Mouse (Mus musculus): ENCODE results near the gene Yap1.

Gene Yap1

DNA sequence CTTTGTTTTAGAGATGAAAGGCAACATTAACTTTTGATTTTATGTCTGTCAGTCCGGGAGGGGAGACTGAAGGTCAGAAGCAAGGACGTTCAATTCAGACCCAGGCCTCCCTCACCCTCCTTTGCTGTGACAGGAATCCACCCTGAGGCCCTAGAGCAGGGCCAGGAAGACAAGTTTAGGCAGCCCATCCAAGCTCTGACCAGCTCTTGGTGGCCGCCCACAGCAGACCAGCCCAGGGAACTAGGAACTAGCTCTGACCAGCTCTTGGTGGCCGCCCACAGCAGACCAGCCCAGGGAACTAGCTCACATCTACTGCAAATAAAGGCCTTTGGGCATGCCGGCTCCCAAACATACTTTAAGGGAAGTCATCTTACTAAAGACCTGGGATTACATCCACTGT, 26.8 kb downstream of the Yap1 start:
- no peak for DNase-seq (ENCODE audit: low read depth, low spot score)

DNA sequence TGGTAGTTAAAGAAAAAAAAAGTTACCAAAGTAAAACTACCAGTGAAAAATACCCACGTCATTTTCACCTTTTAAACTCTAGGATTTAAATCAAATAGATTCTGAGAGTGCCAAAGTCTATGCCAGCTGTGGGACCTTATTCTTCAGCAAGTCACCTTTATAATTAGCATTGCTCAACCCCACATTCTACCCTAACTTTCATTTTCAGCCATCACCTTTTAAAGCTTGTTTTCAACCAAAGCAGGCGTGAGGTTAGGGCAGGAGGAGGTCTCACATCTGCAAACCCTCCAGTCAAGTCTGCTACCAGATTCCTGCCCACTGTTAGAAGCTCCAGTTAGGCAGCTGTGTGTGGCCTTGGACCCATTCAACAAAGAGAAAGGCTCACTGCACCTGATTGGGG, 32.4 kb downstream of the Yap1 start:
- DNase-seq (ENCODE audit: low read depth, low spot score): no peak

DNA sequence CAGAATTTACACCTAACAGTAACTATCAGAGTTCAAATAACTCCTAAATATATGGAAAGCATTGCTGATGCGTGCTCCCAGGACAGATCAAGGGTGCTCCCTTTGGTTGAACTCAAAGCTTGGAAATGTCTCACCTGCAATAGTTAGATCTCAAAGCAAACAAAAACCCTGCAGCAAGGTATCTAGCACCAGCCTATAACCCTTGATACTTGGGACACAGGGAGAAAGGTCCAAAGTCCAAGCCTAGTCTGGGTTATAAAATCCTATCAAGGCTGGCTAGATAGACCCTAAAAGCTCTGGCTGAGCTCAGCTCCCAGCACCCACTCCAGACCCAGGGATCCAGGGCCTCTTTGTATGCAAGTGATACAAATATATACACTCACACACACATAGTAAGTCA, 36.4 kb downstream of the Yap1 start:
- DNase-seq (ENCODE audit: low read depth, low spot score): no peak

DNA sequence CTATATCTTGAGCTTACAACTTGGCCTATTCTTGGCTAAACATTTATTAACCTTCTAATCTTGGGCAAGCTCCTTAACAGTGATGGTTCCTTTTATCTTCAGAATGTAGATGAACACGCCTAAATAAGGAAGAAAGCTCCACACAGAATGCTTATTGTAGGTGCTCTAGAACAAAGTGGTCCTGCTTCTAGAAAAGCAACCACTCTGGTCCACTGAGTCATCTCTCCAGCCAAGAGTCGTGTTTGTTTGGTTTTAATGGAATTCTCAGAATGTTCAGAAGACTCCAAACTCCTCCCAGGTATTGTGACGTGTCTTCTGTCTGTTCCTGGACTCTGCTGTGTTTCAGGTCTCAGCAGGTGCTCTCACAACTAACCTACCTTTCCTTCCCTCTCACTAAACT, 38.8 kb downstream of the Yap1 start:
- no peak for DNase-seq (ENCODE audit: low read depth, low spot score)

DNA sequence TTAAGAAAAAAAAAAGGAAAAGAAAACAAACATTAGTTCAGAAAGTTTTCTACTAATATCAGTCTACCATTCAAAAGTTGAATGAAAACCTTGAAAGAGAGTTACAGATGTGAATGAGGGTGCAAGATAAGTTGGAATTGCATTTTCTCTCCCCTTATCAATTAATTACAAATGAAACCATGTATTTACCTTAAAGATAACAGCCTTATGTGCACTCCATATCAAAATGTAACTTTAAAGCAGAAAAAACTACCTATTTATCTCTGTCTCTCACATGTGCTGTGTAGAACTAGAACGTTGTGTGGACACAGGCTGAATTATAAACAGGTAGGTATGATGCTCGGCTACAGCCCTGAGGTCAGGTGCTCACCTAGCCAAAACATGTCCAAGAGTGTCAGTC, 40.5 kb downstream of the Yap1 start:
- no peak for DNase-seq (ENCODE audit: low read depth, low spot score)

DNA sequence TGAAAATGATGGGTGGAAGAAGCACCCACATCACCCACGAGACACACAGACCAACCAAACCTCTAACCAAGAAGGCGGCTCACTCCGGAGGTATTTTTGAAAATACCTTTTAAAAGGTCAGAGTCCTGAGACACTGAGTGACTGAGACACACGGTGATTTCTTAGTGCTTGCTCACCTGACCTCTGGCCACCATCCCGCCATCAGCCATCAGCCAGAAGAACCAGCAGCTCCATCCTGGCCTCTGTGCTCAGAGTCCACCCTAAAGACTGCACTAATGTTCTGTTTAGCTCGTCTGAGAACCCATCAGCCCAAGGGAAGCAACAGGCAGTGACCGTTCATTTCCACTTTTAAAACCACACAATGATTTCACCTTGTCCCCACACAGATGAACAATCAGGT, 41.5 kb downstream of the Yap1 start:
- no peak for DNase-seq (ENCODE audit: low read depth, low spot score)

DNA sequence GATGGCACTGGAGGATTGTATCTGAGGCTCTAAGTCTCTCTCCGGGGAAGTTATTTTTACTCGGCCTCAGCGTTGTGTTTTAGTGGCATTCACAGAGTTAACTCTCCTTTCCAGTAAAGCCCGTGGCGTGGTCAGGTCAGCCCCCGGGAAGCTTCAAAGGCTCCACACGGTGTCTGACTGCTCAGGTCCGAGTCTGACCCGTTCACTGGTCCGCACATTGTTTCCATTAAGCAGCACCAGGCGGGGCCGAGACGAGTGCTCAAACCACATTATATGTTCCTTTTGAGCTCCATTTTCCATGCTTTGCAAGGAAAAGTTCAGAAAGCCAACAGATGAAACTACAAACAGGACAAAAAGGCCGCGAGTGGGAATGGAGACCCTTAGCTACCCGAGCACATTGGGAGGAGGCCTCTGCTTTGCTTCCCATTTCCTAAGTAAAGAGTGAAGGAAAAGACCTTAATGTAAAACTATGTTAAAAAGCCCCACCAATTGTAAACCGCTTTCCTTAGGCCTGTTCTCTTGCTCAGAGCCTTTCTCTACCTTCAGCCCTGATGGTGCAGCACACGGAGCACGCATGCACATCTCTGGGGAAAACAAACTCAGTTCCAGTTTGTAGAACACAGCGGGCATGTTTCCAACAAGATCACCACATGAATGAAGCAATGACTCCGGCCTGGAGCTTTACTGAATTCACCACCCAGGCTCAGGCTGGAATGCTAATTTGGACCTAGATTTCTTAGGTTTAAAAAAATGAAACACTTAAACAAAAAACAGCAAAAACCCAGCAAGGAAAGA, 42.8 kb downstream of the Yap1 start:
- no peak for DNase-seq (ENCODE audit: low read depth, low spot score)

DNA sequence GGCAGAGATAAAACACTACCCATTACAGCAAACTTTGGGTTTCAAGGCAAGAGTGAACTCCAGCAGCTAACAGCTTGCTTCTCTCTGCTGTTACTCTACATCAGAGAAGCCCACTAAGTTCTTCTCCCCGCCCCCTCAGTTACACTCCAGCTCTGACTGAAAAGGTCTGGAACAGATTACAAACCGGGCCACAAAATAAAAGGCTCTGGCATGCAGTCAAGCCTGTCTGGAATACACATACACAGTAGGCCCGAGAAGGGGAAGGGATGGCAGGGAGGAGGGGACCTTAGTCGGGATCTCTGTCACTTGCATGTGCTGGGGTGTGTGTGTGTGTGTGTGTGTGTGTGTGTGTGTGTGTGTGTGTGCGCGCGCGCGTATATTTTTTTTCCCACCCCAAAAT, 44.0 kb downstream of the Yap1 start:
- no peak for DNase-seq (ENCODE audit: low read depth, low spot score)

DNA sequence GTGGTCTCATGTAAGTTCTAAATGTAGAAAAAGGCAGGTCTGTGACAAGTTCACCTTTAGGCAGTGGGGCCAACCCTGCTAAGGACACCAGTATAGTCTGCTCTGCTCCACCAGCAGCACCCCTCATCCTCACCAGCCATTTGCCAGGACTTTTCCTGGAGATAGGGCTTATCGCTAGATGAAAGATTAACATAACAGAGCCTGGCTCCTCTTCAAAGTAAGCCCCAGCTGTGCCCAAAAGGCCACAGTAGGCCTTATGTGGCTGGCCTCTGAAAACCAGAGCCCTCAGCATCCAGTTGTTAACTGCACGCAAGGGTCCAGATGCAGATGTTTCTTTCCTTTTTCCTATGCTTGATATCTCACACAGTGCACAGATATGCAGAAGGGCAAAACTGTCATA, 45.1 kb downstream of the Yap1 start:
- no peak for DNase-seq (ENCODE audit: low read depth, low spot score)

DNA sequence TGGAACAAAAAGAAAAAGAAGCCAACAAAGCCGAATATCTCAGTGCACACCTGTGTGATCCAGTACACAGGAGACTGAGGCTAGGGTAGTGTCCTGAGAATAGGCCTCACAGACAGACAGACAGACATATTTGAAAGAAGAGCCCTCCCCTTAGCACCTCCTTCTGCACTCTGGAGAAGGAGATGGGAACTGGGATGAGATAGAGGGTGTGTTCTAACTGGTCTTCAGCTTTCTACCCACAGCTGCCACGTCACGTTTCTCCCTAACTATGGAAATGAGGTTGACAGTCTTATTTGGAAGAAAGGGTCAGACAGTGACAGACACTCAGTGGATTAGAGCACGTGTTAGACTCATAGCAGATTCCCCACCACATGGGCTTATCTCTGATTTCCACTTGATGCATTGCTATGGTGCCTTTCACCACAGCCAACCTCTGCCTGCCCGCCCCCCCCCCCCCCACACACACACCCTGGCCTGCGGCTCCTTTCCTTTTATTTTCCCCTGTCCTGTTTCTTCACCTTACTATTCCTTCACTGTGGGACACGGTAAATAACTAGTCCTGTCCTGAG, 46.3 kb downstream of the Yap1 start:
- no peak for DNase-seq (ENCODE audit: low read depth, low spot score)

- DNase-seq (ENCODE audit: low read depth, low spot score): no peak
Observed at GRCm38 (mm10) chr9:7957407-7957806, 47.0 kb downstream of the Yap1 start.

DNA sequence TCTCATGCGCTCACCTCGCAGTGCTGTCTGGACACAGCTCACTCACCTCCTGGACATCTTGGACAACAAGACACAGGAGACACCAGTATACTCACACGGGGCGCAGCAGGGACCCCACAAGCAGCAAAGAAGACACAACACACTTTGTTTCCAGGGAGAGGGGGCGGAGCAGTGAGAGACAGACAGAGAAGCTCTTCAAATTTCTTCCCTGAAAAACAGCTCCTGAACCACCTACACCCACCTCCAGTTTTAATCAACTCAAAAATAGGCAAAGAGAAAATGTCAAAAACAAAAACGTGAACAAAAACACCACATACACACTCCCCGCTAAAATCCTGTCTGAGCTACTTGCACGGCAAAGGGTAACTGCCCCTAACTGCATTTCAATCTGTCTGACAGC, 48.0 kb downstream of the Yap1 start:
- no peak for DNase-seq (ENCODE audit: low read depth, low spot score)

DNA sequence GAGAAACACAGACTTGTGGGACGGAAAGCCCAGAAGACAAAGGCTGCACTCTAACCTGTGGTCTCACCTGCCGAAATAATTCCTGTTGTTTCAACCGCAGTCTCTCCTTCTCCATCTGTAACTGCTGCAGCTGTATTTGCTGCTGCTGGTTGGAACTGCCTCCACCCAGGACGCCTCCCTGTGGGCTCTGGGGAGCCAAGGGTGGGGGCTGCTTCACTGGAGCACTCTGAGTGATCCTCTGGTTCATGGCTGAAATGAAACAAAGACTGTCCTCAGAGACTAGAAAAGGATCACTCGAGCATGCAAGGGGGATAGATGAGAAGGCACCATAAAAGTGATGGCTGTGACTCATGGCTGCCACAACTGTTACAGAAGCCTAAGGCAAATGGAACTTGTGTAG, 51.5 kb downstream of the Yap1 start:
- DNase-seq (ENCODE audit: low read depth, low spot score): no peak

DNA sequence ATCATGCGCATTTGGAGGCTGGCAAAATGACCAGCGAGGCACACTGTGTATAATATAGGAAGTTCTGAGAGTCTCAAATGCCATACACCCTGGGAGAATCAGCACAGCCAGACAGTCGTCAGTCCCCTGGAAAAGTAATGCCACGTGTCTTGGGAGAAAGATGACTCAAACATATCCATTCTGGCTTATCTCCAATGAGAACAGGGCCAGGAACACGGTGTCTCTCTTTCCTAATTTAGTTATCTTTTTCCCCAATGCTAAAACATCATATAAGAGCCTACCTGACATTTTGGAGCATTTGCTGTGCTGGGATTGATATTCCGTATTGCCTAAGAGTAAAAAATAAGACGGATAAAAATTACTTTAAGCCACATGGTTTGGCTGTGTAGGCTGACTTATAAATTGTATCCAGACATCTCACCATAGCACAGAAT, 54.2 kb downstream of the Yap1 start:
- DNase-seq (ENCODE audit: low read depth, low spot score): no peak

- DNase-seq (ENCODE audit: low read depth, low spot score): no peak
Observed at GRCm38 (mm10) chr9:7947946-7948345, 56.5 kb downstream of the Yap1 start.

DNA sequence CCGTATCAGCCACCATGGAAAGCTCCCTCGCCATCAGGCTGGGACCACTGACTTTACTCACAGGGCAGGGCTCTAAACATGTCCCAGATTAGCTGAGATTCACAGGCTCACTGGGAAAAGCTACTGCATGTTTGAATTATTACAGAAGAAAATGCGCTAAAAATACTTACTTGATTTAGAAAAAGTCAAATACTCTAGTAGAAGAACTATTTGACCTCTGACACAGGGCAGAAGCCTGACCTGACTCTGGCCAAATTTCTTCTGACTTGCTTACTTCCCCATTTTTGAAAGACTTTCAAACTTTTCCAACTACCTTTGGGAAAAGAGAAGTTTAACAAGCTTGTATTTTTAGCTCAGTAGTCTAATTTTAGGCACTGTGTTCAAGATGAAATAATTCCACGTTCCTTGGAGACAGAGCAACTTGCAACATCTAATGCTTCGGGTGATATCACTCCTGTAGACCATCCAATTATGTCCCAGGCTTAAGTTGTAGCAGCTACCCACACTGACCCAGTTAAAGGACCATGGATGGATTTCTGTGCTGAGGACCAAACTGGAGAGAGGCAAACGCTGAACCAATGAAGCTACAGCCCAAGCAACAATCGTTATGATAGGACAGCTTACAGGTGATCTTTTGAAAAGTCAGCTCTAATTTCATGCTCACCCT, 60.5 kb downstream of the Yap1 start:
- no peak for DNase-seq (ENCODE audit: low read depth, low spot score)

DNA sequence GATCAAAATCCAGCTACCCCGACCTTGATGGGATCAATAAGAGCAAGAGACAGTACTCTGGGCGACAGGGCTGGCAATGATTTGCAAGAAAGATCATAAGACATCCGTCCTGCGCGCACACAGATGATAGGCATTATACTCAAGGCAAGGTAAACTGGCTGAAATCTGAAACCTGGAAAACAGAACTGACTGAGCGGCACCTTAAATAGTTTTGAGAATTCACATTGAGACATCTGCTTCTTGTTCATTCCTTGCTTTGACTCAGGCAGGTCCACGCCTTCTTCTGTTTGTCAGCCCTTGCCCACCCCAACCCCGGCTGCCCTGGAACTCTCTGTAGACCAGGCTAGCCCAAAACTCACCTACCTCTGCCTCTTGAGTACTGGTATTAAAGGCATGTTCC, 61.7 kb downstream of the Yap1 start:
- DNase-seq (ENCODE audit: low read depth, low spot score): no peak

- no peak for DNase-seq (ENCODE audit: low read depth, low spot score)
Observed at GRCm38 (mm10) chr9:7940075-7940474, 64.3 kb downstream of the Yap1 start.

DNA sequence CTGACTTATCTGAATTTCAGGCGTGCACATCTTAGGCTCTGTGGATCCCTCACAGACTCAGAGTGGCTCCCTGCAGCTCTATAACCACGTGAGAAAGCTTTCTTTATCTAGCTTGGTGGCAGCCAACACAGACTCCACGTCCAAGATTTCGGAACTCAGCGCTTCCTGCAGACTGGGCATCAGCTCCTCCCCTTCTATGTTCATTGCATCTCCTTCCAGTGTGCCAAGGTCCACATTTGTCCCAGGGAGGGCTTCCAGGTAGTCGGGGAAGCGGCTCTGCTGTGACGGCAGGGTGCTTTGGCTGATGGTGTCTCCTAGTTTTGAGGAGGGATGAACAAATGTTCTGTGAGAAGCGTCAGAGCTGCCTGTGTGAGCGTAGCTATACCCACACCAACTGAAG, 70.0 kb downstream of the Yap1 start:
- no peak for DNase-seq (ENCODE audit: low read depth, low spot score)

DNA sequence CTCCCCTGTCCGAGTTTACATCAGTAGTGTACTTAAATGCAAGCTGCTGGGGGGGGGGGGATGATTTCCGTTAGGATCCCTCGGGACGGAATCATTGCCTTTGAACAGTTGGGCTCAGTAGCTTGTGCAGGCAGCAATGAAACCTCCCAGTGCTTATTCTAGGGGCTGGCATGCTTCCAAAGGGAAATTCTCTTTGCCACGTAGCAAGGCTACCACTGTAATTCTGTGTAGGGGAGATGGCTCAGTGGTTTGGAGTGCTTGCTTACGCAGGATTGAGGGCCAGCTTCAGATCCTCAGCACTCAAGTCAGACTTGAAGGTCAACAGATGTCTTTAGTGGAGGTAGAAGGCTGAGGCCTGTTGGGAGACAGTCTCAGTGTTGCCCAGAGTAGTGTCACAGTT, 74.8 kb downstream of the Yap1 start:
- no peak for DNase-seq (ENCODE audit: low read depth, low spot score)

DNA sequence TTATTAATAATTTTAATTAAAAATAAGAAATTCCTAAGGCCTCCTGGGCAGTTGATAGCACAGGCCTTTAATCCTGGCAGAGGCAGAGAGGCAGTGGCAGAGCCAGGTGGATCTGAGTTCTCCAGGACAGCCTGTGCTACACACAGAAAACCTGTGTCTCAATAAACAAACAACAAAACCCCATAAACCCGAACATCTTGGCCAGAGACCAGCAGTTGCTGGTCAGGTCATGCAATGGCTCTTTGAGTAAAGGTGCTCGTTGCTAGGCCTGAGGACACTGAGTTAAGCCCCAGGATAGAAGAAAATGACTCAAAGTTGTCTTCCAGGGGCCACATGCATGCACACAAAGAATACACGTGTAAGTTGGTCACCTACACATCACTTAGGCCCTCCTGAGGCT, 75.5 kb downstream of the Yap1 start:
- no peak for DNase-seq (ENCODE audit: low read depth, low spot score)

DNA sequence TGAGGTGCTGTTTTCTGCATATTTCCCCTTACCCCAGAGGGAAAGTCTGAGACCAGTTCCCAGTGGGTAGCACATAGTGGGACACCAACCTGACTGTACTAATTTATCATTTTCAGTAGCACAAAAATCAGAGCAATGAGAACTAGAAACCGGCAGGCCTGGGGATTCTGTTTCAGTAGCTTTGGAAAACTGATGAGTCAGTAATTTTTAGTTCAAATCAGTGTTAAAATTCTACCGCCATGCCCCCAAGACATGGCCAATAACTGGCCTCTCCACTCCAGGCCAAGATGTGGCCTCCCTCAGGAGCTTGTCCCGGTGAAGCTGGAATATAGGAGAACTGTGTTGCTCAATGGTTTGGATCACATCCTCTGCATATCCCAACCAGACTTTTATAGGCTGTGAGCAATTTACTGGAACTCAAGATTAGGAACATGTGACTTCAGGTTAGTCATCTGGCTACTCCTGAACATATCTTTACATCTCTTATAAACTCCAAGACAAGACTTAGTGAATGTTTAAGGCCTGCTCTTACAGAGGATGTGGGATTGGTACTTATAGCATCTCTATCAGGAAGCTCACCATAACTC, 76.1 kb downstream of the Yap1 start:
- no peak for DNase-seq (ENCODE audit: low read depth, low spot score)

- DNase-seq (ENCODE audit: low read depth, low spot score): no peak
Observed at GRCm38 (mm10) chr9:7914925-7915324, 89.5 kb downstream of the Yap1 start.

Data from CD4-positive helper T cell, adult 2 months (primary cell).